Mouse (Mus musculus) neutrophil, adult 5-6 weeks (primary cell): Measurements from ENCODE around the gene Rnf181. TPM values are rescaled to one million over a fixed set of nuclear protein-coding genes. Genes with fewer than 3 reads are reported as not detected.

Experiments used
- ATAC-seq: fragments of 151-379, 151-347 bp; 2 replicates; pipeline ENCODE4 v1.8.0; 2017; ENCODE audit warnings: mild to moderate bottlenecking, moderate TSS enrichment; ENCODE audit not compliant: insufficient number of reproducible peaks, poor library complexity, low FRiP score, severe bottlenecking; ENCODE audit errors: extremely low read depth
- total RNA-seq: library from RNA; stranded (forward); fragments of 200-1000 nt; gene quantifications from 2 replicates; pipeline ENCODE4 v1.2.3, GENCODE M21; 2017

The Rnf181 gene
- 79.3 and 102 TPM in 2 replicates for total RNA-seq

DNA sequence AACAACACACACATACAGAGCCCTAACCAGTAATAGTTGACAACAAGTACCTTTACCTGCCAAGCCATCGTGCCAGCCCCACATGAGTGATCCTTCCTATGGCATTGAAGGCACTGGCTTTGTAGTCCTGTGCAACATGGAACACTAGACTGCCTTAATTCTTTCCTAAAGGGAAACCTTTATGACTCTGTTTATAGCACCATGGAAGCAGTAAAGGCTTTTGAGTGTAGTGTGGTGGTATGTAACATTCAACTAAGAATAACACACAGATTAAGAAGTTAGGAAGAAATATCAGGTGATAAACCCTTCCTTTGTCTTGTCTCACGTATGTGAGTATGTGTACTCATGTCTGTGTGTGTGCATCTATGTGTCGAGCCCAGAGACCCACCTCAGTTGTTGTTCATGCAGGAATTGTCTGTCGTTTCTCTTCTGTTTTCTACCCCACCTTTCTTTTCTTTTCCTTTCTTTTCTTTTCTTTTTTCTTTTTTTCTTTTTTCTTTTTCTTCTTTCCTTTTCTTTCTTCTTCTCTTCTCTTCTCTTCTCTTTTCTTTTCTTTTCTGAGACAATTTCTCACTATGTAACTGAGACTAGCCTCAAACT, at the start of gene Rnf181:
TSS of gene Rnf181 (minus strand) at position 113 of the 600 bp plus-strand sequence.
- no peak for ATAC-seq

- no peak for ATAC-seq
Measured at GRCm38 (mm10) chr6:72415964-72416772, 49.4 kb upstream of the Rnf181 start.

DNA sequence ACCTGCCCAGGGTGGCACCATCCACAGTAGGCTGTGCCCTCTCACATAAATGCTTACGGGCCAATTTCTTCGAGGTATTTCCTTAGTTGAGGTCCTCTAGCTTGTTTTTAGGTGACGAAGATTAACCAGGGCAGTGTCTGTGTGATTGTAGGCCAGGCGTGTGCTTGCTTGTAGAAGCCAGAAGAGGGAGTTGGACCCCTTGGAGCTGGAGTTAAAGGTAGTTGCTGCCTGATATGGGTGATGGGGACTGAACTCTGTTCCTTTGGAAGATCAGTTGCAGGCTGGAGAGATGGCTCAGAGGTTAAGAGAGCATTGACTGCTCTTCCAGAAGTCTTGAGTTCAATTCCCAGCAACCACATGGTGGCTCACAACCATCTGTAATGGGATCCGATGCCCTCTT, 48.4 kb upstream of the Rnf181 start:
- no peak for ATAC-seq

GRCm38 (mm10) chr6:72414076-72414756, 47.5 kb upstream of the Rnf181 start, which contains the start of gene Ggcx:
Gene Ggcx, plus strand, starts transcription at chr6:72414308.
- ATAC-seq, result peak; percentile 96

GRCm38 (mm10) chr6:72410518-72410917, 43.8 kb upstream of the Rnf181 start:
- ATAC-seq, result no peak

DNA sequence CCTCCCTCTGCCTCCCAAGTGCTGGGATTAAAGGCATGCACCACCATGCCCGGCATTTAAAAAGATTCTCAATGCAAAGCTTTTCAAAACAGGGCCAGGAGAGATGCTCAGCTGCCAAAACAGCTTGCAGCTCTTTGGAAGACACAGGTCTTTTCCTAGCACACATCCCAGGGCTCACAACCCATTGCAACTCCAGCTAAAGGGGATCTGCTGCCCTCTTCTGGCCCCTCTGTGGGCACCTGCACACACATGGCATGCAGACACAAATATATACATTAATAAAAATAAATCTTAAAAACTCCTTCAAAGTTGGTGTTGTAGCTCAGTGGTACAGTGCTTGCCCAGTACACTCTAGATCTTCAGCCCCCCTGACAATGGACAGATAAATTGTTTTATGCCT, 43.2 kb upstream of the Rnf181 start:
- ATAC-seq, result no peak

- ATAC-seq, result no peak
Measured at GRCm38 (mm10) chr6:72409567-72409966, 42.8 kb upstream of the Rnf181 start.

- peak; percentile 97 for ATAC-seq
Measured at GRCm38 (mm10) chr6:72407119-72407518, 40.4 kb upstream of the Rnf181 start.

DNA sequence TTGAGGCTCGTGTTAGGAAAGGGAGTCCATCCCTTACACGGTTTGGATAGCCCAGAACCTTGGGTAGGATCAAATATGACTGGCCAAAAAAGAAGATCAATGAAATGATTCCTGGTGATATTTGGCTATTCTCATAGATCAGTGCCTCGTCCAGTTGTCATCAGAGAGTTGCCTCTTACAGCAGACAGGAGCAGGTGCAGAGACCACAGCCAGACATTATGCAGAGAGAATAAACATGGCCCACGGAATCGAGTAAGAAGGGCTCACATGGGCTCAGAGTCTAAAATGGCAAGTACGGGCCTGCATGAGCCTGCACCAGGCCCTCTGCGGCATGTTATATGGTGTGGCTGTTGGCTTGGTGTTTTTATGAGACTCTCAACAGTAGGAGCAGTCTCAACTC, 38.6 kb upstream of the Rnf181 start:
- no peak for ATAC-seq

- peak; percentile 92 for ATAC-seq
Measured at GRCm38 (mm10) chr6:72401875-72402274, 35.1 kb upstream of the Rnf181 start.

DNA sequence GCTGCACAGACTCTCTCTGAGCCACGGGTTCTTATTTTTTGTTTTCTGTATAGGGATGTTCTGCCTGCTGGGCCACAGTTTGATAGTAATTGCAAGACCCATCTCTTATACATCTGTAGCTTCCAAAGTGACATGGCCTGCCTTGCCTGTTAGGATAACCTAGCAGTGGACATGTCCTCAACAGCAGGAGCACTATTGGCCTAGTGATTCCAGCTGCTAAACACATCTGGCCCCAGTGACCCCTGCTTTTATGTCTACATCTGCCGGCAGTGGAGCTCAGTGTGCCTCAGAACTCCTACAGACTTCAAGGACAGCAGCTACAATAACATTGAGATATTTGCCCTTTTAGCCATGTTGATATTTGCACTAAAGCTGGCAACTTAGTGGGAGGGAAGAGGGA, 33.2 kb upstream of the Rnf181 start:
- no peak for ATAC-seq

GRCm38 (mm10) chr6:72396837-72397251, 30.1 kb upstream of the Rnf181 start:
- no peak for ATAC-seq

GRCm38 (mm10) chr6:72392341-72392740, 25.6 kb upstream of the Rnf181 start:
- no peak for ATAC-seq

DNA sequence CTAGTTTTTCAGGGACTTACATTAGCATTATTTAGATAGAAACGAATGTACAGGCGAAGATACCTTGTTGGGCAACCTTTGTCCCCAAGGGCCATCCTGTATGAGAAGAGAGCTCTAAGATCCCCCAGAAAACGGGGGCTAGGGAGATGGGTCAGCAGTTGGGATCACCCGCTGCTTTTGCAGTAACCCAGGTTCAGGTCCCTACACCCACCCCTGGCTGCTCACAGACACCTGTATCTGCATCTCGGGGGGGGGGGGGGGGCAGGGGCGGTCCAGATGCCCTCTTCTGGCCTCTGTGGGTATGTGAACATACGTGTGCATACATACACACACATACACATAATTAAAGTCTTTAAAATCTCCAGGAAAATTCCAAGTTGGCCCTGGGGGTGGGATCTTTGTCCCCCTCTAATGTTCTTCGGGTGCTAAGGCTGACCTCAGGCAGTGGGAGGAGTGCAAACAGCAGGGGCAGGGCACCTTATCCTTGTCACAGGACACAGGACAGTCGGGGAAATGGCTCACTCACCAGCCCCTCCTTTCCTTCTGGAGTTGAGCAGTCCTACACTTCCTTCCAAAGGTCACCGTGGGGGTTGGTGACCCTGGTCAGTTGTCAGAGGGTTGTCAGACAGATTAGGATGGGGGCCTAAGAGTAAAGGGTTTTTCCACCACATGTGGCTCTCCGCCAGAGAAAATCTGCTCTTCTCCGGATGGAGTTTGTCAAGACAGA, 24.2 kb upstream of the Rnf181 start:
- no peak for ATAC-seq

GRCm38 (mm10) chr6:72389941-72390771, 23.4 kb upstream of the Rnf181 start, which contains the start of gene Vamp8:
Gene Vamp8, minus strand, starts transcription at chr6:72390703.
- peak; percentile 74 for ATAC-seq

DNA sequence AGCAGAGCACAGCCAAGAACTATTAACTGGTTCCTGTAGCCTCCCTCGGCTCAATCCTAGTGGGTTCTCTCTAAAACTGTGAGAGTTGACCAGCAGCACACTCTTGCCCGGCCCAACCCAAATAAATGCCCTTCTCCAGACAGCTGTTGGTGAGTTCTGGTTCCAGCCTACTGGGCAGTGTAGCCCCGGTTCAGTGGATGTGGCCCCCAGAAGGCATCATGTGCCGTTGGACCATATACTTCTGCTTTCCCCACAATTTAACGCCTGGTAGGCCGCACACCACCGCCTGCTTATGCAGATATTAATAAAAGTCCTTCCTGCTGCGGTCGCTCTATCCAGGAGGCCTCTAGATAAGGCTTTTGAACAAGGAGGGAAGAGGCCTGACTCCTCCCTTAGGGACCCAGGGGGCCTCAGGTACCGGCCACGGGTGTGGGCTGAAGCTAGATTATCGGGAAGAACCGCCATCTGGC, 22.8 kb upstream of the Rnf181 start:
- peak; percentile 62 for ATAC-seq

GRCm38 (mm10) chr6:72388791-72389329, 22.1 kb upstream of the Rnf181 start:
- ATAC-seq, result no peak

- ATAC-seq, result no peak
Measured at GRCm38 (mm10) chr6:72388266-72388665, 21.5 kb upstream of the Rnf181 start.
